Mouse (Mus musculus) left cerebral cortex, adult 8-10 months (tissue): ENCODE data around the gene Skap2. TPM values are rescaled to one million over a fixed set of nuclear protein-coding genes. Genes with fewer than 3 reads are reported as not detected.
A peak's percentile ranks its signal among the peaks of the same experiment; 100 is the strongest.

Experiments used
- DNase-seq, 2 experiments: peaks; one replicate each; pipeline ENCODE4 v3.0.0; 2022; ENCODE audit warnings: low spot score in 2 of 2
- total RNA-seq, 4 experiments: library from RNA; stranded (reverse); gene quantifications; 2 replicates each; pipeline ENCODE4 v1.2.4; 2022

Gene Skap2
- total RNA-seq, result 10 to 100 TPM; 14.0 to 20.9 (median 18.5) TPM

- DNase-seq, result peak; percentile 92 to 98
These were observed at the start of gene Skap2 for GRCm38 (mm10) chr6:52012409-52013244. Skap2 (minus strand) TSS chr6:52012549.

DNA sequence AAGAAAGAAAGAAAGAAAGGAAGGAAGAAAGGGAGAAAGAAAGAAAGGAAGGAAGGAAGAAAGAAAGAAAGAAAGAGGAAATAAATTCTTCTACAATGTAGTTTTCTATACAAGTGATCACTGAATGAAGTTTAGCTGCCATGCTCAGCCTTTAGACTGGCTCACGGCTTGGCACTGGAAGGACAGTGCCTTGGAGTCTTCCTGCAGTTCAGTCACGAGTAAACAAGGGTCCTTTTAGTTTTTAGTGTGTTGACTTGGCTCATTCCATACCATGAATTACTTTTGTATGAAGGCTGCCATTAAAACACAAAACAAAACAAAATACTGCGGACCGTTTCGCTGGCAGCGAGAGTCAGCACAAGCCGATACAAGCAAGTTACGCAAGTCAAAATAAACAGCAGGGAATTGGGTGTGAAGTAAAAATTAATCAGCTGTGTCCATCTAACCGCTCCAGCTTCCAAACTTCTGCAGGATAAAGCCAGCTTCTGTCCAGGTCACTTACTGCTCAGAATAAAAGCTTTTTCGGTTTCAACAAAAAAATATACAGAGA is 46.6 kb upstream of the Skap2 start:
- no peak for DNase-seq

- DNase-seq, result no peak
These were observed 45.8 kb upstream of the Skap2 start for GRCm38 (mm10) chr6:52058120-52058519.

DNA sequence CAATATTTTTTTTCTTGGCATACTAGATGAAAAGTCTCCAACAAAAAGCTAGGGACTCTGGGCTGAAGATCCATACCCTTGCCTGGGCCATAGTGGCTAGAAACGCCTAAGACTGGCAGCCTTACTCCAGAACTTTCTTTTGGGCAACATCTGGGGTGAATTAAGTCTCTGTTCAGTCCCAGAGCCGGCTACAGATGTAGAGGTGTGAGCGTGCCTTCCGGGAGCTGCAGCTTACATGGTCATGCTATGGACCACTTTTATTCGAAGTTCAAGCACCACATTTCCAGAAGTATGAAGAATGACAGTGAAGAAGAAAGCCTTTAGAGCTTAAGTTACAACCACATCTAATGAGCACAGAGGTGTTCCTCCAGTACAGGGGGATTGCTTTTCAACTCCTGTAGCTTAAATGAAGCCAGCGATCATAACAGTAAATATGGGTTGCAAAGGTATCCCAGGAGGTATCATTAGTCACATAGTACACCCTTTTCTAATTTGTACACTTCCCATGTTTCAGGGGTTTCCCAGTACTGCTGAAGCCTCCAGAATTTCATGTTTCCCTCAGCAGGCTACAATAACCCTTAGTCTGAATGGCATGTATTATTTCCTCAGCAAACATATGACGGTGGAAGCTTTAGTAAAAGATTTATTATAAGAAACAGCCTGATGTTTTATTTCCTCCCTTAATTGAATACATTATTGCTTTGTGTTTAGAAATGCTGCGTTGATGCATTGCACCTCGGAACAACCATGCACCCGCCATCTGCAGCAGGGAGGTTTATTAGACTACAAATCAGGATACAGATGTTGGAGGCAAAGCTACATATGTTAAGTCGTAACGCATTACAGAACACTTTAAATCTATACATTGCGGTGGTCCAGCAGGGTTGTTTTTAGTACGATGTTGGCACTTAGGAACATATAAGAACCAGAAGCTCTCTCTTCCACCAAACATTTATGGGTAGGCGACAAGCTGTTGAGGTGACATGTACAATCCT is 41.5 kb upstream of the Skap2 start:
- no peak for DNase-seq

DNA sequence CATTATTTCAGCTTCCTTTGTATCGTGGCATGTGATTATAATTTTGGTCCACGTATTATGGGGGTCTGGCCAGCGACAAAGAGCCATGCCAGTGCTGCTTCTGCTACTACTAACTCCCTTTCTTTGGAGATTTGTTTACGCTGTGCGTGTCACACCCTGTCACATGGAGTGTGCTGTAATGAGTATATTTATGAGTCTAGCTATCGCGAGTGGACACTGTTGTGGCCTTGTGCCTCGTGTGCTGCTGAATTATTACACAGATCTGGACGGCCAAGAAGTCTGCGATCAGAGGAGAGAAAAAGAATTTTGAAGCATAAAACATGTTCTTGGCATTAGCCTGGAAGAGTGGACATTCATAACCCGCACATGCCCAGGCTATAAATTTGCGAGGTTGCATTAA is 37.7 kb upstream of the Skap2 start:
- DNase-seq, result no peak

GRCm38 (mm10) chr6:52045517-52045916 is 33.2 kb upstream of the Skap2 start:
- no peak for DNase-seq

GRCm38 (mm10) chr6:52036077-52036476 is 23.7 kb upstream of the Skap2 start:
- DNase-seq, result no peak

- DNase-seq, result no peak
These were observed 18.8 kb upstream of the Skap2 start for GRCm38 (mm10) chr6:52031181-52031580.

GRCm38 (mm10) chr6:52028131-52028530 is 15.8 kb upstream of the Skap2 start:
- no peak for DNase-seq

GRCm38 (mm10) chr6:52027181-52027580 is 14.8 kb upstream of the Skap2 start:
- no peak for DNase-seq

- no peak for DNase-seq
These were observed 13.9 kb upstream of the Skap2 start for GRCm38 (mm10) chr6:52026281-52026680.

- no peak for DNase-seq
These were observed 12.4 kb upstream of the Skap2 start for GRCm38 (mm10) chr6:52024730-52025129.

GRCm38 (mm10) chr6:52022363-52022762 is 10.0 kb upstream of the Skap2 start:
- DNase-seq, result no peak

GRCm38 (mm10) chr6:52020276-52020675 is 7.9 kb upstream of the Skap2 start:
- no peak for DNase-seq

GRCm38 (mm10) chr6:52013245-52013945 is 1.0 kb upstream of the Skap2 start:
- DNase-seq, result no peak

- no peak for DNase-seq
These were observed 565 bp downstream of the Skap2 start for GRCm38 (mm10) chr6:52011559-52012408.

GRCm38 (mm10) chr6:52009385-52009784 is 3.0 kb downstream of the Skap2 start:
- DNase-seq, result no peak

- no peak for DNase-seq
These were observed 3.6 kb downstream of the Skap2 start for GRCm38 (mm10) chr6:52008757-52009156.

DNA sequence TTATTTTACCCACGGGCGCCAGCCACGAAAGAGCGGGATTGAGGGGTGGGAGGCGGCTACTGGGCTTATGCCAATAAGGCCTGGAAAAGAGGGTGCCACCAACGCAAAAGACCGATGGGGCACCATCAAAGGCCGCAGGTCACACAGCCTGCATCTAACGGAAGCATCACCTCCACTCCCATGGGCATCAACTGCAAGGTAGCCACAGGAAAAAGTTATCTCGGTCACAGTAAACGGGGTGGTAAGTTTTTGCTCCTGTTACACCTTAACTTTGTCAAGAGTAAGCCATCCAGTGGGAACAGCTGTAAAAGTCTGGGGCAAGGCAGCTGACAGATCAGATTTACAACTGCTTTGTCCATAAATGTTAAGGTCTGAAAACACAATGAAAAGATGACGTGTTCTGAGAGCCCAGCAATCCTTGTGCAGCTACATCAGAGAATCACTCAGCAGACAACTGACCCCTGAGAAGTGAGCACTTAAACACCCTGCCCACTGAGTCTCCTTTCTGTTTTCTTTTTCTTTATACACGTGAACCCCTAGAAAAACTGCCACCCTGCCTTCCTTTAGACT is 5.6 kb downstream of the Skap2 start:
- no peak for DNase-seq
